Mouse (Mus musculus) hindbrain, embryonic 11.5 days (tissue): ENCODE data around the gene Ankrd23. TPM values are rescaled to one million over a fixed set of nuclear protein-coding genes. Genes with fewer than 3 reads are reported as not detected.

Experiments
- ATAC-seq: fragments of 200-750 bp; cut with Nextera tagmentation; 2 replicates; pipeline ENCODE4 v1.8.0; 2017; ENCODE audit warnings: mild to moderate bottlenecking, moderate TSS enrichment, moderate library complexity; ENCODE audit not compliant: low FRiP score
- DNase-seq: peaks from one replicate; pipeline ENCODE4 v3.0.0-alpha.2; 2015; ENCODE audit warnings: low spot score
- H3K27ac ChIP-seq: fragments of 300-500 bp; sonication (generic); 2 replicates; pipeline ENCODE4 v1.5.1; 2014; ENCODE audit warnings: mild to moderate bottlenecking, low read depth, low read length
- H3K27me3 ChIP-seq: fragments of 300-500 bp; sonication (generic); 2 replicates; pipeline ENCODE4 v1.6.1; 2014; ENCODE audit warnings: mild to moderate bottlenecking, low read length, moderate library complexity, mixed read lengths; ENCODE audit not compliant: control insufficient read depth, insufficient read depth
- H3K36me3 ChIP-seq: fragments of 300-500 bp; sonication (generic); 2 replicates; pipeline ENCODE4 v1.6.1; 2014; ENCODE audit warnings: mild to moderate bottlenecking, low read length, moderate library complexity, mixed read lengths; ENCODE audit not compliant: control insufficient read depth, insufficient read depth
- H3K4me1 ChIP-seq: fragments of 300-500 bp; sonication (generic); replicated peaks from 2 replicates; pipeline ENCODE4 v1.6.1; 2014; ENCODE audit warnings: low read length, mixed read lengths; ENCODE audit not compliant: control insufficient read depth, insufficient read depth
- H3K4me2 ChIP-seq: fragments of 300-500 bp; sonication (generic); replicated peaks from 2 replicates; pipeline ENCODE4 v1.6.1; 2014; ENCODE audit warnings: mild to moderate bottlenecking, low read depth, low read length
- H3K4me3 ChIP-seq: fragments of 300-500 bp; sonication (generic); 2 replicates; pipeline ENCODE4 v1.5.1; 2014; ENCODE audit warnings: low read depth, low read length
- H3K9ac ChIP-seq: fragments of 300-500 bp; sonication (generic); 2 replicates; pipeline ENCODE4 v1.6.1; 2014; ENCODE audit warnings: low read depth, low read length
- H3K9me3 ChIP-seq: fragments of 300-500 bp; sonication (generic); 2 replicates; pipeline ENCODE4 v1.6.1; 2016; ENCODE audit warnings: low read length; ENCODE audit not compliant: control insufficient read depth
- WGBS: fragments of 180-500 bp; shearing (Covaris S2); extraction: QIAGEN DNeasy Blood & Tissue Kit; methylation state at CpG from one replicate; pipeline ENCODE4 v1.1.7; 2014; 5-methylcytosine and 5-hydroxymethylcytosine counted together
- polyA plus RNA-seq: library from polyadenylated mRNA; unstranded; fragments of >200 nt; fragmentation: Nextera tagmentation; extraction: Ambion mirVana; gene quantifications from 2 replicates; pipeline ENCODE4 v1.2.1, GENCODE M21; 2014

Ankrd23 gene
- polyA plus RNA-seq, 1 experiment from 2014 or later = 6.8 TPM

DNA sequence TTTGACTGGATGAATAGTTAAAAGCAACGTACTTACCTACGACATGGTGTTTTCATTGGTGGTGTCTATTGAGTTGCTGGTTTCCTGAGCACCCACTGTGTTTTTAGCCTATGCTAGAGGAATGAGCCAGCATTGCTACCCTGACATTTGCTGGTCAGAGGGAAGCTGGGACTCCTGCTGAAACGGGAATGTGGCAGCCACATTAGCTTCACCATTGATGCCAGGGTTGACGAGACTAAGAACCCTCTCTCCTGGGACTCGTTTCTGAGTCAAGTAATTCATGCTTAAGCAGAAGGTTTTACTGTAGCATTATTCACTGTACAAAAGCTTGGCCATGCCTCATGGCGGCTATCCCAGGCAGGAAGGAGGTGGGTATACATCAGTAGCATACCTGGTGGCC lies 47.0 kb downstream of the Ankrd23 start:
- ATAC-seq = no peak
- Histone ChIP-seq H3K4me1 (0 out of 2 replicates have a peak, but pooled peaks cover 3% of the 10 kb centered on the region), H3K9me3 (no peaks in the 10 kb centered on the region), H3K9ac (no peak overlapping the region), H3K4me2 (no peak overlapping the region), H3K36me3 (no peaks in the 10 kb centered on the region), H3K4me3 (no peak overlapping the region), H3K27me3 (no peaks in the 10 kb centered on the region), H3K27ac (no peak overlapping the region)
- DNase-seq = no peak
- WGBS = 71% methylated on average over 6 of the region's 6 CpGs

DNA sequence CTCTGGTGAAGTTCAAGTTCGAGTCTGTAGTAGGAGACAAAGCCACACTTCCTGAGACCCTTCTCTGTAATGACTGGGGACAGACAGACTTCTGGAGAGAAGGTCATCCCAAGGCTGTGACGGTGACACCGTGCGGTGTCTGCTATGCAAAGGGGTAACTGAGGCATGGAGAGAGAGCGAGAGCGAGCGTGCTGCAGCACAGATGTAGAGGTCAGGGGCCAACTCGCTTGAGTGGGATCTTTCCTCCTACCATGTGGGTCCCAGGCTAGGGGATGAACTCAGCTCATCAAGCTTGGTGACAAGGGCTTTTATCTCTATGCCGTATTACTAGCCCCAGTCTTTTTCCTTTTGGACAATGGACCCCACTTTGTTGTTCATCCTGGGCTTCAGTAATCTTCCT lies 49.6 kb downstream of the Ankrd23 start:
- H3K27ac ChIP-seq = no peak overlapping the region
- no peak for DNase-seq
- H3K36me3 ChIP-seq = no peaks in the 10 kb centered on the region
- no peak overlapping the region for H3K4me2 ChIP-seq
- H3K4me3 ChIP-seq = no peak overlapping the region
- H3K9me3 ChIP-seq = no peaks in the 10 kb centered on the region
- no peak for ATAC-seq
- no peaks in the 10 kb centered on the region for H3K27me3 ChIP-seq
- H3K9ac ChIP-seq = no peak overlapping the region
- WGBS = 65% methylated on average over 9 of the region's 9 CpGs
- 0 out of 2 replicates have a peak, but pooled peaks cover 3% of the 10 kb centered on the region for H3K4me1 ChIP-seq

DNA sequence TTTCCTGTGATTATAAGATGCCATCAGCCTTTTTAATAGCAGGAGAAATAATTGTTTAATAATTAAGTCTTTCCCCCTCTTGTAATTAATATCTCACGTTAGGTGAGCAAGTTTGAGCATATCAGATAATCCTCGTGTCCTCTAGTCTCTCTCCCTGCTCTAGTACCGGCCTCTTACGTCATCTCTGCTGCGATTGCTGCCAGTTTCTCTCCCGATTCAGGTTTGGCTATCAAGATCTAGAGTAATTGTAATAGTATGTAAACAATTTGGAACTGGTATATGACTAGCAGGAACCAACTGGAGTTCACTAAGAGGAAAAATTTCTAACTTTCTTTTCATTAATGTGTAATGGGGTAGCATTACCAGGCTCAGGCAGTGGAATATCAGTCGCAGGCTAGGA lies 51.6 kb downstream of the Ankrd23 start:
- ATAC-seq = no peak
- H3K4me3 ChIP-seq = no peak overlapping the region
- DNase-seq = no peak
- H3K27ac ChIP-seq = no peak overlapping the region
- no peaks in the 10 kb centered on the region for H3K36me3 ChIP-seq
- H3K27me3 ChIP-seq = no peaks in the 10 kb centered on the region
- no peaks in the 10 kb centered on the region for H3K9me3 ChIP-seq
- no peak overlapping the region for H3K9ac ChIP-seq
- H3K4me1 ChIP-seq = 0 out of 2 replicates have a peak, but pooled peaks cover 3% of the 10 kb centered on the region
- H3K4me2 ChIP-seq = no peak overlapping the region
- 89% methylated on average over 7 of the region's 7 CpGs for WGBS

- ATAC-seq = no peak
- Histone ChIP-seq H3K4me3 (no peak overlapping the region), H3K9ac (no peak overlapping the region), H3K36me3 (no peaks in the 10 kb centered on the region), H3K4me1 (0 out of 2 replicates have a peak, but pooled peaks cover 3% of the 10 kb centered on the region), H3K4me2 (no peak overlapping the region), H3K9me3 (no peaks in the 10 kb centered on the region), H3K27ac (no peak overlapping the region), H3K27me3 (no peaks in the 10 kb centered on the region)
- 73% methylated on average over 4 of the region's 4 CpGs for WGBS
- DNase-seq = no peak
Observed at GRCm38 (mm10) chr1:36483825-36484224, 52.9 kb downstream of the Ankrd23 start.

Other genes starting within 250 kb of the Ankrd23 start
- 1.9 and 2.7 TPM in 2 replicates for gene Arid5a, start 229.2 kb downstream of the Ankrd23 start, polyA plus RNA-seq
- 30.5 and 31.0 TPM in 2 replicates for gene Kansl3, start 167.7 kb downstream of the Ankrd23 start, polyA plus RNA-seq
- 1.1 and 1.2 TPM in 2 replicates for gene Fer1l5, start 164.6 kb downstream of the Ankrd23 start, polyA plus RNA-seq
- 35.7 and 45.3 TPM in 2 replicates for gene Lman2l, start 91.6 kb downstream of the Ankrd23 start, polyA plus RNA-seq
- 9.5 and 10.4 TPM in 2 replicates for gene Cnnm4, start 65.3 kb downstream of the Ankrd23 start, polyA plus RNA-seq
- gene Cnnm3, start 25.0 kb downstream of the Ankrd23 start, polyA plus RNA-seq = 3.9 and 7.9 TPM in 2 replicates
- gene Gm42417, start 2.5 kb upstream of the Ankrd23 start, polyA plus RNA-seq = not detected in 2 replicates
- 12.8 and 13.1 TPM in 2 replicates for gene Ankrd39, start 10.6 kb upstream of the Ankrd23 start, polyA plus RNA-seq
- 4.3 and 5.9 TPM in 2 replicates for gene Sema4c, start 21.5 kb upstream of the Ankrd23 start, polyA plus RNA-seq
- gene Fam178b, start 146.3 kb upstream of the Ankrd23 start, polyA plus RNA-seq = 0.52 and 0.53 TPM in 2 replicates
- gene Cox5b, start 154.6 kb upstream of the Ankrd23 start, polyA plus RNA-seq = 510 and 530 TPM in 2 replicates
- 0.19 and 0.22 TPM in 2 replicates for gene 4933424G06Rik, start 173.3 kb upstream of the Ankrd23 start, polyA plus RNA-seq
- 84.9 and 97.5 TPM in 2 replicates for gene Actr1b, start 177.5 kb upstream of the Ankrd23 start, polyA plus RNA-seq
- 0.15 and 0.39 TPM in 2 replicates for gene Zap70, start 224.9 kb upstream of the Ankrd23 start, polyA plus RNA-seq